Mouse (Mus musculus): Measurements from ENCODE around the gene Homer2. TPM values are rescaled to one million over a fixed set of nuclear protein-coding genes. Genes with fewer than 3 reads are reported as not detected.

Gene Homer2
- polyA plus RNA-seq, 1 experiment from 2014 or later, result 30.5 TPM

DNA sequence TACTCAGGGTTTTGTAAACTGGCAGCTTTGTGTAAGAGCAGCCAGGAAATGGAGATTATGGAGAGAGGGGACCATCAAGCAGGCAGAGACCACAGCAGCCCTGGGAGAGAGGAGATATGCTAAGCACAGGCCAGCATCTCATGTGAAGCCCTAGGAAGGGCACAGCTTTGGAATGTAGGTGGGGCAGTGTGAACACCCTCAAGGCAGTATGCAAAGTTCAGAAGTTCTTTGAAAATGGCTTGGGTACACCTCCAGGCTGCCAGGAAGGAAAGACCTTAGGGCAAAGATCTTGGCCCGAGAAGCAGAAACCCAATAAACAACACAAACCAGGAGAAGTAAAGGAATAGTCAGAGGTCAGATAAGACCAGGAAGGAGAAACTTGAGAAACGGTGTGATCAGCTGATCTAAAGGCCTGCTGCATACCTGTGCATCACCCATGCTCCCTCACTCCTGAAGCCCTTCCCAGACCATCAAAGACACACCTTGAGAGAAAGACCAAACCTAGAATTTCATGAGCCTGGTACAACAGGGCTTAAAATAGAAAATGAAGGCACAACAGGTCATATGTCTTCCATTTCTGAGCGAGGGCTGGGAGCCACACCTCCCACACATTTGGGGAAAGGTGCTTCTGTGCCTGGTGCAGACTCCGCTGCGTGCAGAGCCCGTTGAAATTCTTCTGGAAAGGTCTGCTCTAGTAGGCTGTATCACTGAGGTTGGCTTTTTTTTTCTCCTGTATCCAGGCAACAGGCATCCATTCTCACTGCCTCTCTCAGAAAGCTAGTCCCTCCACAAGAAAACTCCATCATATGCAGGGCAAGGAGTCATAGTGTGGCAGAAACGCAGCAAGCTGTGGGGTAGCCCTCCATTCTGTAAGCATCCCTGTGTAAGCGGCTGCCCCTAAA is 107.7 kb downstream of the Homer2 start:
- Histone ChIP-seq H3K36me3 (peaks cover 17% of the 10 kb centered on the region), H3K9ac (no peak overlapping the region), H3K4me3 (no peak overlapping the region), H3K4me1 (no peaks in the 10 kb centered on the region), H3K27me3 (no peaks in the 10 kb centered on the region), H3K9me3 (no peaks in the 10 kb centered on the region), H3K27ac (no peak overlapping the region), H3K4me2 (replicated peaks) (no peak overlapping the region)
- ATAC-seq (ENCODE audit: insufficient number of reproducible peaks, insufficient read depth, low FRiP score, low TSS enrichment), result no peak
- 62% methylated on average over 8 of the region's 8 CpGs for WGBS

DNA sequence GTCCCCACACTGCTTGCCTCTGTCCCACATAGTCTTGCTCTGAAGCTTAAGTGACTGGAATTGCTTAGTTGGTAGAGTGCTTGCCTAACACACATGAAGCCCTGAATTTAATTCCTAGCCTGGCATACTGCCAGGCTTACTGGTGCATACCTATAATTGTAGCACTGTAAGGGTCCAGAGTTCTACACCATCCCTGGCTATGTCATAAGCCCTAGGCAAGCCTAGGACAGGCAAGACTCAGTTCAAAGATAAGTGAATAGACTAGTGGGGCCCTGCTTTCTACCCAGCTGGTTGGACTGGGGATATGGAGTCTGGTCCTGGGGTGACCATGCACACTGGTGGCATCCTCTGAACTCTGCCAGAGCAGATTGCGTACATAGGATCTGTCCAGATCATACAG is 109.7 kb downstream of the Homer2 start:
- Histone ChIP-seq H3K9ac (no peak overlapping the region), H3K27me3 (no peaks in the 10 kb centered on the region), H3K9me3 (no peaks in the 10 kb centered on the region), H3K4me3 (no peak overlapping the region), H3K4me1 (no peaks in the 10 kb centered on the region), H3K27ac (no peak overlapping the region), H3K4me2 (replicated peaks) (no peak overlapping the region), H3K36me3 (peaks cover 28% of the 10 kb centered on the region)
- no peak for ATAC-seq (ENCODE audit: insufficient number of reproducible peaks, insufficient read depth, low FRiP score, low TSS enrichment)
- 100% methylated on average over 1 of the region's 1 CpGs for WGBS

DNA sequence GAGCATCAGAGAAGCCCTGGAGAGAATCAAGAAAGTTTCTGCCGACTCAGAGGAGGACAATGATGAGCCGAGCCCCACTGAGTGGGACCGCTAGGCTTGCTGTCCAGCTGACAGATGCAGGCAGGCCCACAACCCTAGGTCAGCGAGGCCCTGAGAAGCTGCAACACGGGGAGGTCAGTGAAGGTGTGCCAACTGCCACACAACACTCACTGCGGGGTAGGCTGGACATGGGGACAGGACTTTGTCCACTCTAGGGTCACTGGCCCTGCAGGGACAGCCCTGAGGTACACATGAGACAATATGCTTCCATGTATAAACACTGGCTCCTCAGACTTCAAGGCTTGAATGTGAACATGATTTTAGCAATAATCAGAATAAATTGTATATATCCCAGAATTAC is 111.2 kb downstream of the Homer2 start:
- no peak for ATAC-seq (ENCODE audit: insufficient number of reproducible peaks, insufficient read depth, low FRiP score, low TSS enrichment)
- H3K4me2 ChIP-seq (replicated peaks), result no peak overlapping the region
- no peak overlapping the region for H3K9ac ChIP-seq
- no peak overlapping the region for H3K4me3 ChIP-seq
- 82% methylated on average over 6 of the region's 6 CpGs for WGBS
- no peaks in the 10 kb centered on the region for H3K9me3 ChIP-seq
- no peaks in the 10 kb centered on the region for H3K27me3 ChIP-seq
- no peaks in the 10 kb centered on the region for H3K4me1 ChIP-seq
- no peak overlapping the region for H3K27ac ChIP-seq
- H3K36me3 ChIP-seq, result peaks cover 31% of the 10 kb centered on the region

DNA sequence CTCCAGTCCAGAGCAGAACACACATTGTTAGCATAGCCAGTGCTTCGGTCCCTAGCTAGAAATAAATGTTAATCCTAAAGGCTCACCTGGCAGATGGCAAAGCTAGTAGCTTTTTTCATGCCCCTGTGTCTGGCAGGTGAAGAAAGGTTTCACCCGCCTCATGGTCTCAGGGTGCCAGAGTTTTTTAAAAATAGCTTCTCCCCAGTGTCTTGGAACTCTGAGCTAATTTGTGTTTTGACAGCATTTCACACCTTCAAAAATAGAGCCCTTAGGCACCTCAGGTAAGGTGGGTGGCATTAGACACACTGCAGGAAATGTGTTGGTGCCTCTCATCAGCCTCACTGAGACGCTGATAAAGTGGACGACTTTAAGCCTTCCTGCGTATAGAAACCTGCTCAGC is 112.3 kb downstream of the Homer2 start:
- Histone ChIP-seq H3K27ac (no peak overlapping the region), H3K27me3 (no peaks in the 10 kb centered on the region), H3K4me3 (no peak overlapping the region), H3K9me3 (no peaks in the 10 kb centered on the region), H3K9ac (no peak overlapping the region), H3K4me2 (replicated peaks) (no peak overlapping the region), H3K36me3 (peaks cover 31% of the 10 kb centered on the region), H3K4me1 (no peaks in the 10 kb centered on the region)
- ATAC-seq (ENCODE audit: insufficient number of reproducible peaks, insufficient read depth, low FRiP score, low TSS enrichment), result no peak
- 83% methylated on average over 5 of the region's 5 CpGs for WGBS

DNA sequence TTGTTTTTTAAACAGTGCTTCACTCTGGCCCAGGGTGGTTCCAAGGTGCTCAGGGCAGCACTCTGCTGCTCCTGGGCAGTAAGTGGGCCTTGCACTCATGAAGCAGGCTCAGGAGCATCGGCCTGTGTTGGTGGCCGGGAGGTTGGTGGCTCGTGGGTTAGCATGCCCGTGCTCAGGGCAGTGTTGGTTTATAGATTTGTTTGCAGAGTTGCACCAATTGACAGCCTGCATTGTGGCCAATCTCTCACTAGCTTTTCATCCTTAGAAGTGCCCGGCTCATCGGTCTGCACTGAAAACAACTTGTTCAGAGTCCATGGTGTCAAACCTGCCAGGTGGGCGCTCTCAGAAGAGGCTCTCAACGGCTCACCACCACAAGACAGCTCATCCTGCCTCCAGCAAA is 113.9 kb downstream of the Homer2 start:
- Histone ChIP-seq H3K4me3 (no peak overlapping the region), H3K27ac (no peak overlapping the region), H3K9me3 (no peaks in the 10 kb centered on the region), H3K9ac (no peak overlapping the region), H3K36me3 (peaks cover 34% of the 10 kb centered on the region), H3K4me1 (no peaks in the 10 kb centered on the region), H3K27me3 (no peaks in the 10 kb centered on the region), H3K4me2 (replicated peaks) (no peak overlapping the region)
- 92% methylated on average over 8 of the region's 8 CpGs for WGBS
- no peak for ATAC-seq (ENCODE audit: insufficient number of reproducible peaks, insufficient read depth, low FRiP score, low TSS enrichment)

DNA sequence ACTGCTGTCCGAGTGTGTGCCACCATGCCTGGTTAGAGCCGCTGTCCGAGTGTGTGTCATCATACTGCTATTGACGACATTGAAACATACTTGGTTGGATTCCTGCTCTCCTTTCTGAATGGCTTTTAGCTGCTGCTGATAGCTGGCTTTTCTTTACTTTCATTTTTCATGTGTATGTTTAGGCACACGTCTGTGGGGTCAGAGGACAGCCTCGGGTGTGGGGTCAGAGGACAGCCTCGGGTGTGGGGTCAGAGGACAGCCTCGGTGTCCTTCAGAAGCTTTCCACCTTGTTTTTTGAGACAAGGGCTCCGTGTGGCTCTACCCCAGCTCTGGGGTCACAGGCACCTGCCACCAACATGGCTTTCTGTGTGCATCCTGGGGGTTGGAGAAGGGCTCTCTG is 114.6 kb downstream of the Homer2 start:
- H3K36me3 ChIP-seq, result peaks cover 31% of the 10 kb centered on the region; the same call in 1 of the 2 replicates
- H3K4me3 ChIP-seq, result no peak overlapping the region
- H3K4me1 ChIP-seq, result no peaks in the 10 kb centered on the region
- no peak for ATAC-seq (ENCODE audit: insufficient number of reproducible peaks, insufficient read depth, low FRiP score, low TSS enrichment)
- H3K4me2 ChIP-seq (replicated peaks), result no peak overlapping the region
- WGBS, result 77% methylated on average over 9 of the region's 9 CpGs
- no peak overlapping the region for H3K9ac ChIP-seq
- no peak overlapping the region for H3K27ac ChIP-seq
- H3K9me3 ChIP-seq, result no peaks in the 10 kb centered on the region
- H3K27me3 ChIP-seq, result no peaks in the 10 kb centered on the region

DNA sequence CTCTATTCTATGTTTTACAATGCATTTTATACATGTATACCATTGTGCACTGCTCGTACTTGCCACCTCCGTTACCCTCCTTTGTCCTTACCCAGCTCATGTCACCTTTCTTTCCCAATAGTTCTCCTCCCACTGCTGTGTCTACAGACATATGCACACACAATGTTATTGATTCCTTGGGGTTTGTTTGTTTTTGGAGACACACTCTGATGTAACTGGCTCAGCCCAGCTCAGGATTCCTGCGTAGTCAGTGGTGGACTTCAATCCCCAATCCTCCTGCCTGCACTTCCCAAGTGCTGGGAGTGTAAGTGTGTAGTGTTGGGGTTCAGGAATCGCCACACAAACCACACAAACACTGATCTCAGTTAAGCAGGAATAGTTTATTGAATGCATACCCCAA is 120.1 kb downstream of the Homer2 start:
- Histone ChIP-seq H3K36me3 (peaks cover 31% of the 10 kb centered on the region), H3K9ac (no peak overlapping the region), H3K9me3 (no peaks in the 10 kb centered on the region), H3K4me1 (no peaks in the 10 kb centered on the region), H3K4me2 (replicated peaks) (no peak overlapping the region), H3K27me3 (no peaks in the 10 kb centered on the region), H3K27ac (no peak overlapping the region), H3K4me3 (no peak overlapping the region)
- no peak for ATAC-seq (ENCODE audit: insufficient number of reproducible peaks, insufficient read depth, low FRiP score, low TSS enrichment)
- WGBS, result 84% methylated on average over 4 of the region's 4 CpGs

DNA sequence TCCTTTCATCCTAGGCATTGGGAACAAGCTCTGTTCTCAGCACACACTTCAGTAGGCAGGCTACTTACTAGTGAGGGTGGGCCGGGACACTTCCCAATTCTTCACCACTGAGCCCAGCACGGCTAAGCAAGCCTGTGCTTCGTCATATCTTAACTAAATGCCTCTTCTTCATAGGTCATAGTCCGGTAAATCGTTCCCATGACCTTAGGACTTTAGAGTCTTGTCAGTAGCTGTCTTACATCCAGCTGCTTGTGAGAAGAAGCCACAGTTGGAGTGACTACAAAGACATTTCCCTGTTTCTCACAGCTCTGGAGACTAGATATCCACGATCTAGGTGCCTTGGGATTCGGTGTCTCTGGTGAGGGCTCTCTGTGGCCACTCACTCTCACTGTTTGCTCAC is 122.0 kb downstream of the Homer2 start:
- H3K27ac ChIP-seq, result no peak overlapping the region
- H3K4me2 ChIP-seq (replicated peaks), result no peak overlapping the region
- ATAC-seq (ENCODE audit: insufficient number of reproducible peaks, insufficient read depth, low FRiP score, low TSS enrichment), result no peak
- H3K4me3 ChIP-seq, result no peak overlapping the region
- no peaks in the 10 kb centered on the region for H3K9me3 ChIP-seq
- no peaks in the 10 kb centered on the region for H3K27me3 ChIP-seq
- no peaks in the 10 kb centered on the region for H3K4me1 ChIP-seq
- 88% methylated on average over 7 of the region's 7 CpGs for WGBS
- H3K9ac ChIP-seq, result no peak overlapping the region
- H3K36me3 ChIP-seq, result peaks cover 28% of the 10 kb centered on the region

DNA sequence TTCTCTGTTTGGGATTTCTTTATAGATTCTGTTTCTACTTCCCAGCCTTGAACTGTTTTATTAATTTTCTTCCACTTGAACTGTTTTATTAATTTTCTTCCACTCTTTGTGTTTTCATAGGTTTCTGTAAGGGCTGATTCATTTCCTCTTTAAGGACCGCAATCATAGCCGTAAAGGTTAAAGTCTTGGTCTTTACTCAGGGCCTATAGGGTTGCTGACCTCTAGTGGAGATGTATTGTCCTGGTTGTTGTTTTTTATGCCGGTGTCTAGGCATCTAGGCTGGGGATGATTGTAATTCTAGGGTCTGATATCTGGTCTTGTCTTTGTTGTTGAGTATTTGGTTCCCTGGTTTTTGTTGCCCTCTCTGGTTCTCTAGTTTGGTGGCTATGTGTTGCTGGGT is 123.8 kb downstream of the Homer2 start:
- 69% methylated on average over 3 of the region's 3 CpGs for WGBS
- H3K4me2 ChIP-seq (replicated peaks), result no peak overlapping the region
- no peak for ATAC-seq (ENCODE audit: insufficient number of reproducible peaks, insufficient read depth, low FRiP score, low TSS enrichment)
- H3K27me3 ChIP-seq, result no peaks in the 10 kb centered on the region
- no peak overlapping the region for H3K27ac ChIP-seq
- no peaks in the 10 kb centered on the region for H3K4me1 ChIP-seq
- H3K36me3 ChIP-seq, result peaks cover 25% of the 10 kb centered on the region
- no peaks in the 10 kb centered on the region for H3K9me3 ChIP-seq
- H3K9ac ChIP-seq, result no peak overlapping the region
- H3K4me3 ChIP-seq, result no peak overlapping the region

DNA sequence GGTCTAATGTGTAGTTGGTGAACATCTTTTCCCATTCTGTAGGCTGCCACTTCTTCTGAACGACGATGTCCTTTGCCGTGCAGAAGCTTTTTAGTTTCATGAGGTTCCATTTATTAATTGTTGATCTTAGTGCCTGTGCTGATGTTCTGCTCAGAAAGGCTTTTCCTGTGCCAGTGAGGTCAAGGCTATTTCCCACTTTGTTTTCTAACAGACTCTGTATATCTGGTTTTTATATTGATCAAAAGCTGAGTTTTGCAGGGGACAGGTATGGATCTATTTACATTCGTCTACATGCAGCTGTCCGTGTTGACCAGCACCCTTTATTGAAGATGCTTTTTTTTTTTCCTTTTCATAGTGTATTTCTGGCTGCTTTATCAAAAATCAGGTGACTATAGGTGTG is 128.0 kb downstream of the Homer2 start:
- ATAC-seq (ENCODE audit: insufficient number of reproducible peaks, insufficient read depth, low FRiP score, low TSS enrichment), result no peak
- peaks cover 9% of the 10 kb centered on the region for H3K36me3 ChIP-seq
- no peak overlapping the region for H3K4me3 ChIP-seq
- no peaks in the 10 kb centered on the region for H3K27me3 ChIP-seq
- no peak overlapping the region for H3K9ac ChIP-seq
- H3K4me2 ChIP-seq (replicated peaks), result no peak overlapping the region
- no peak overlapping the region for H3K27ac ChIP-seq
- H3K9me3 ChIP-seq, result no peaks in the 10 kb centered on the region
- no peaks in the 10 kb centered on the region for H3K4me1 ChIP-seq
- 94% methylated on average over 5 of the region's 5 CpGs for WGBS

DNA sequence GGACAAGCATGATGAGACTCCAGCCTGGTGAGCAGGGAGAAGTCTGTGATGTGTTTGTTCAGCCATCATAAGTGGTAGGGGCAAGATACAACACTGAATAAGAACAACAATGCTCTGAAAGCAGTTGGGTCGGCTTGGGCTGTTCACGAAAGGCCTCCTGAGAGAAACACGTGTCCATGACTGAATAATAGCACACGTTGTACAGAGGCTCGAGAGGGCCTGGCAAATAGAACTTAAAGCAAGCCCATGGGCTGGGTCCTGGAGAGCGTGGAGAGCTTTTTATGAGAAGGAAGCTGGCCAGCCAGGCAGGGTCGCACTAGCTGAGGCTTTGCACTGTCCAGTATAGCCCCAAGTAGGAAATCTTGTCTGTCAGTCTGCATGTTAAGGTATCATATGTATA is 128.9 kb downstream of the Homer2 start:
- H3K4me2 ChIP-seq (replicated peaks), result no peak overlapping the region
- no peak overlapping the region for H3K4me3 ChIP-seq
- peaks cover 9% of the 10 kb centered on the region for H3K36me3 ChIP-seq
- H3K4me1 ChIP-seq, result no peaks in the 10 kb centered on the region
- H3K9me3 ChIP-seq, result no peaks in the 10 kb centered on the region
- no peak for ATAC-seq (ENCODE audit: insufficient number of reproducible peaks, insufficient read depth, low FRiP score, low TSS enrichment)
- H3K9ac ChIP-seq, result no peak overlapping the region
- H3K27me3 ChIP-seq, result no peaks in the 10 kb centered on the region
- WGBS, result 89% methylated on average over 7 of the region's 7 CpGs
- no peak overlapping the region for H3K27ac ChIP-seq

DNA sequence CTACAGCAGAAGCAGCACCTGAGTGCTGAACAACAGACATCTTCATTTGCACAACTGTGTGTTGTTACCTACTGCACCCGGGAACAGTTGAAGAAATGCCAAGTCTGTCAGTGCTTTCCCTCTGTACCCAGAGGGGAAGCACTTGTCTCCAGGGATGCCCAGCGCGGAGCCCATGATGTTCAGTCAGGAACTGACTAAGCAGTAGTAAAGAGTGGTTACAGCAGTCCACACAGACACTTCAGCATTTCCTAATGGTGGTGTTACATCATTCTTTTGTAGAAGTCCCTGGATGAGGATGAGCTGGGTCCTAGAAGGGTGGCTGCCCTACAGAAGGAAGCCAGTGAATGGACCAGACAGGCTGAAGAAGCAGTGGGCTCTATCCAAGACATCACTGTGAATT is 129.5 kb downstream of the Homer2 start:
- WGBS, result 93% methylated on average over 3 of the region's 3 CpGs
- Histone ChIP-seq H3K4me1 (peaks cover under 1% of the 10 kb centered on the region; the same call in 1 of the 2 replicates), H3K9ac (no peak overlapping the region), H3K27me3 (no peaks in the 10 kb centered on the region), H3K27ac (no peak overlapping the region), H3K4me2 (replicated peaks) (no peak overlapping the region), H3K9me3 (no peaks in the 10 kb centered on the region), H3K4me3 (no peak overlapping the region), H3K36me3 (peaks cover 9% of the 10 kb centered on the region)
- no peak for ATAC-seq (ENCODE audit: insufficient number of reproducible peaks, insufficient read depth, low FRiP score, low TSS enrichment)

All from embryonic facial prominence, embryonic 12.5 days (tissue).